Mouse (Mus musculus) spleen, adult 2 months (tissue): ENCODE measurements around the gene Ccno.

Experiments
- CTCF ChIP-seq: fragments of 200-500 bp; IDR thresholded peaks from 2 replicates; pipeline ENCODE4 v1.5.1; 2011; ENCODE audit warnings: mild to moderate bottlenecking, inconsistent platforms; ENCODE audit not compliant: insufficient read depth, insufficient read length, insufficient replicate concordance; ENCODE audit errors: extremely low read depth
- POLR2A ChIP-seq: fragments of 200-500 bp; IDR thresholded peaks from 2 replicates; pipeline ENCODE4 v1.6.1; 2011; ENCODE audit warnings: low read depth, low read length, inconsistent platforms

GRCm38 (mm10) chr13:112967267-112967666 is 20.3 kb upstream of the Ccno start:
- TF ChIP-seq CTCF (no peak), POLR2A (no peak)
